Mouse (Mus musculus) cortical plate, adult 2 months (tissue): ENCODE measurements around the gene Gm44973. TPM values are rescaled to one million over a fixed set of nuclear protein-coding genes. Genes with fewer than 3 reads are reported as not detected.

Experiments used
- H3K27ac ChIP-seq: fragments of 200-500 bp; 2 replicates; pipeline ENCODE4 v1.5.1; 2012; ENCODE audit warnings: low read length, control low read depth, inconsistent platforms; ENCODE audit not compliant: insufficient read depth
- H3K4me1 ChIP-seq: fragments of 200-500 bp; 2 replicates; pipeline ENCODE4 v1.6.1; 2011; ENCODE audit warnings: low read length; ENCODE audit not compliant: control insufficient read depth, insufficient read depth
- H3K4me3 ChIP-seq: fragments of 200-500 bp; 2 replicates; pipeline ENCODE4 v1.5.1; 2011; ENCODE audit warnings: mild to moderate bottlenecking, low read length, control low read depth; ENCODE audit not compliant: insufficient read depth
- CTCF ChIP-seq: fragments of 200-500 bp; IDR thresholded peaks from 2 replicates; pipeline ENCODE4 v1.5.1; 2011; ENCODE audit warnings: mild to moderate bottlenecking, control low read depth, low read length; ENCODE audit not compliant: insufficient read depth; ENCODE audit errors: extremely low read depth
- POLR2A ChIP-seq: fragments of 200-500 bp; IDR thresholded peaks from 2 replicates; pipeline ENCODE4 v1.6.1; 2011; ENCODE audit warnings: mild to moderate bottlenecking, low read length, control low read depth; ENCODE audit not compliant: insufficient read depth; ENCODE audit errors: extremely low read depth
- polyA plus RNA-seq: library from polyadenylated mRNA; depleted of rRNA; stranded (reverse); fragments of >200 nt; gene quantifications from 2 replicates; pipeline ENCODE4 v1.2.3, GENCODE M21; 2012

Gene Gm44973
- polyA plus RNA-seq, 1 experiment: not detected

DNA sequence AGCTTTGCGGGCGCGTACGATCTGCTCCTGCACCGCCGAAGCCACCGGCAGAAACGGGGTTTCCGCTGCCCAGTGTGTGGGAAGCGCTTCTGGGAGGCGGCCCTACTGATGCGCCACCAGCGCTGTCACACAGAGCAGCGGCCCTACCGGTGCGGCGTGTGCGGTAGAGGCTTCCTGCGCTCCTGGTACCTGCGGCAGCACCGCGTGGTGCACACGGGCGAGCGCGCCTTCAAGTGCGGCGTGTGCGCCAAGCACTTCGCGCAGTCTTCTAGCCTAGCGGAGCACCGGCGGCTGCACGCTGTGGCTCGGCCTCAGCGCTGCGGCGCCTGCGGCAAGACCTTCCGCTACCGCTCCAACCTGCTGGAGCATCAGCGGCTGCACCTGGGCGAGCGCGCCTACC, 16.2 kb downstream of the Gm44973 start:
- Histone ChIP-seq H3K27ac (no peak overlapping the region), H3K4me1 (peaks cover 2% of the 10 kb centered on the region; the same call in 1 of the 2 replicates), H3K4me3 (no peak overlapping the region)
- TF ChIP-seq POLR2A (no peak), CTCF (no peak)

DNA sequence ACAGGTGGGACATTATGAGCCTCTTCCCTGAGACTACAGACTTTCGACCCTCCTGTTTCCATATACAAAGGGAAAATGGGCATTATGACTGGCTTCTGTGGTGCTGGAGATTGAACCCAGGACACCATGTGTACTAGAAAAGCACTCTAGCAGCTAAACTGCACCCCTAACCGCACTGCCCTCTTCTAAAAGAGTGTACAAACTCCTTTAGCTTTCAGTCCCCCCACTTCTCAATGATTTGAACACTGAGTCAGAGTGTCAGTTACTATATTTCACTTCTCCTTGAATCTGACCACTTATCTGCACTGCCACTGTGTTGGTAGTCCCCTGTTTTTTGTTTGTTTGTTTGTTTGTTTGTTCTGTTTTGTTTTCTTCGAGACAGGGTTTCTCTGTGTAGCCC, 18.5 kb downstream of the Gm44973 start, which contains the start of gene 4632433K11Rik:
Gene 4632433K11Rik (plus strand): TSS at position 301 of the 400 bp plus-strand sequence.
- Histone ChIP-seq H3K4me3 (no peak within 1 kb of the TSS), H3K4me1 (no peaks in the 10 kb centered on the region; the same call in none of the 2 replicates), H3K27ac (no peak within 1 kb of the TSS)
- TF ChIP-seq CTCF (no peak), POLR2A (no peak)

DNA sequence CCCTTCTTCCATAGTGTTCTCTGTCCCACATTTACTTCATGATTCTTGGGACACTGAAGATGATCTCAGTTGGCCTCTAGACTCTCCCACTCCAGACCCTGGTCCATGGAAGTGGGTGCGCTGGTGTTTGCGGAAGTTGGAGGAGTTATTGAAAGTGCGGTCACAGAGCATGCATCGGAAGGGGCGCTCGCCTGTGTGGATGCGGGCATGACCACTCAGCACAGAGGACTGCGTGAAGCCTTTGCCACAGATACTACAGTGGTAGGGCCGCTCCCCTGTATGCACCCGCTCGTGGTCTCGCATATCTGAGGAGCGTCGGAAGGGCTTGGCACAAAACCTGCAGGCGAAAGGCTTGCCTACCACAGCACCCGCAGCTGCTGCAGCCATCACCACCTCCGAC, 20.3 kb downstream of the Gm44973 start:
- Histone ChIP-seq H3K4me1 (no peaks in the 10 kb centered on the region; the same call in none of the 2 replicates), H3K27ac (no peak overlapping the region), H3K4me3 (no peak overlapping the region)
- TF ChIP-seq POLR2A (no peak), CTCF (no peak)

DNA sequence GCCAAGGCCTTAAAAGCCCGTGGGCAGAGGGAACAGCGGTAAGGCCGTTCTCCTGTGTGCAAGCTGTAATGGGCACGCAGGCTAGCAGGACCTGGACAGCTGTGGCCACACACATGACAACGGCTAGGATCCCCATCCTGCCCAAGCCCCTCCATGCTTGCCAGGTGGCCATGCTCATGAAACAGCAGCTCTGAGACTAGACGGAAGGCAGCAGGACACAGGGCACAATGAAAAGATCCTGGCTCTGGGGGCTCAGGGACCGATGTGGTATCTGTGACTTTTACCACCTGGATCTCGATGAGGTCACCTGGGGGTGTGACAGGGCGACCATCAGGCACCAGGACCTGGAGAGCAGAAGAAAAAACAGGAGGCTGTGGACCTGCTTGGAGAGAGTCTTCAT, 20.8 kb downstream of the Gm44973 start:
- Histone ChIP-seq H3K4me1 (no peaks in the 10 kb centered on the region; the same call in none of the 2 replicates), H3K27ac (no peak overlapping the region), H3K4me3 (no peak overlapping the region)
- TF ChIP-seq CTCF: no peak
- TF ChIP-seq POLR2A: no peak

DNA sequence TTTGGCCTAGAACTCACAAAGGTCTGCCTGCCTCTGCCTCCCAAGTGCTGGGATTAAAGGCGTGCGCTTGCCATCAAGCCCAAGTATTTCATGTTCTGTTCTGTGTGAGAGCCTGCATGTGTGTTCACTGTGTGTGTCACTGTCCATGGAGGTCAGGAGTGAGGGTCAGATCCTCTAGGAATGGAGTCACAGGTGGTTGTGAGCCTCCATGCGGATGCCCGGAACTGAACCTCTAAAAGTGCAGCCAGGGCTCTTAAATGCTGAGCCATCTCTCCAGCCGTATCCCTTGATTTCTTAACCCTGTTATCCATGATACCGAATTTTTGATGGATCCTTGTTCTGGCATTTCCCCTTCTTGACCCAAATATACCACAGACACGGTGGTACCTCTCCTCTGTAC, 21.7 kb downstream of the Gm44973 start:
- TF ChIP-seq CTCF (no peak), POLR2A (no peak)
- no peak overlapping the region; the same call in 1 of the 2 replicates for H3K4me3 ChIP-seq
- no peaks in the 10 kb centered on the region; the same call in none of the 2 replicates for H3K4me1 ChIP-seq
- no peak overlapping the region for H3K27ac ChIP-seq

DNA sequence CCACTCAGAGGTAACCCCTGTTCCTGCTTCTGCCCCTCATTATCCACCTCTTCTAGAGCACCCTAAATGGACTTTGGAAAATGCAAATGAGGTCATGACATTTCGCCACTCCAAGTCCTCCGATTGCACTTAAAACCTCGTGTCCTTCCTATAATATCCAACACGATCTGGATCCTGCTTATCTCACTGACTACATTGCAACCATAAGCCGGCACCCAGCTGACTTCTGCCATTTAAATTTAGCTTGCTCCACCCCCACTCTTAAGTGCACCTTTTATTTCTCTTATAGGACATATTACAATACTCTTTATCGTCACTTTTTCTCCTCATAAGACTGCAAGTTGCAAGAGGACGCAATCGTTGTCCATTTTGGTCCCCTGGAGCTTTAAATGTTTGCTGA, 22.2 kb downstream of the Gm44973 start:
- H3K27ac ChIP-seq: no peak overlapping the region
- H3K4me3 ChIP-seq: peak overlapping the region; percentile 74
- no peak for TF ChIP-seq POLR2A
- no peak for TF ChIP-seq CTCF
- no peaks in the 10 kb centered on the region; the same call in none of the 2 replicates for H3K4me1 ChIP-seq

DNA sequence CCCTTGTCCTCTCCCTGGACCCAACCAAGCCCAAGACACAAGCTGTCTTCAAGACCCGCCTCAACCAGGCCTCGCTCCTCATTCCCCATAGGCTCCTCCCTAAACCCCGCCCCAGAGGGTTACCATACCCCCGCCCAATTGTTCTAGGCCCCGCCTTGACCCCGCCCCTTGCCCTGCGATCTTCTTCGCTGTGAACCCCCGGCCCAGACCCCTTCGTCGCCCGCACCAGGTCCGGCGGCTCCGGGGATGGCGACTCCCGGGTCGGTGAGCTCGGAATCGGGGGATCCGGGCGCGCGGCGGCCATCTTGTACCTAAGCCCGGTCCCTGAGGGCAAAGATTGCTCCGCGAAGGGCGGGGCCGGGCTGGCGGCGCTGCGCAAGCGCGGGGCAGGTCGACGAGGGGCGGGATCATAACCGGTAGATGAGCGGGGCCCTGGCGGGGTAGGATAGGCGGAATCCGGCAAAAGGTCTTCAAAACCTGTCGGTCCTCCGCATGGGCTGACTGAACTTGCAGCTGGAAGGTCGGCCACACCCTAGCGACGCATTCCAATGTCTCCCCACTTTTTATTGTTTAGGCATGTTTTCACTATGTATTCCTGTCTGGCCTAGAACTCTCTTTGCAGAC, 22.9 kb downstream of the Gm44973 start, which contains the start of gene Zfp784:
Gene Zfp784 (minus strand): TSS at position 338 of the 624 bp plus-strand sequence.
- Histone ChIP-seq H3K4me1 (no peaks in the 10 kb centered on the region; the same call in none of the 2 replicates), H3K27ac (peak within 1 kb of the TSS; percentile 91), H3K4me3 (peak within 1 kb of the TSS; percentile 74)
- TF ChIP-seq POLR2A (peak; percentile 68), CTCF (no peak)

DNA sequence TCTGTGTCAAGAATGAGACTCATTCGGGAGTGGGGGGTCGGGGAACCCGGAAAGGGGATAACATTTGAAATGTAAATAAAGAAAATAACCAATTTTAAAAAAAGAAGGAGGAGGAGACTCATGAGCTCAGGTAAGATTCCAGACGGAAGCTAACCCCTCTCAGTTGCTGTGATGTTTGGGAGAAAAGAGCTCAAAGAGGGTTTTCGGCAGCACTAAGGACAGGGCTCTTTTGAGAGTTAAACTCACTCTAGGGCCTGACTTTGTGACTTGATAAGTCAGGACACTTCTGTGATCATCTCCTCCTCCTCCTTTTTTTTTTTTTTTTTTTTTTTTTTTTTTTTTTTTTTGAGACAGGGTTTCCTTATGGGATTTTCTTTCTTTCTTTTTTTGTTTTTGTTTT, 23.6 kb downstream of the Gm44973 start:
- TF ChIP-seq POLR2A (no peak), CTCF (no peak)
- peak overlapping the region; percentile 74 for H3K4me3 ChIP-seq
- H3K4me1 ChIP-seq: no peaks in the 10 kb centered on the region; the same call in none of the 2 replicates
- no peak overlapping the region for H3K27ac ChIP-seq

DNA sequence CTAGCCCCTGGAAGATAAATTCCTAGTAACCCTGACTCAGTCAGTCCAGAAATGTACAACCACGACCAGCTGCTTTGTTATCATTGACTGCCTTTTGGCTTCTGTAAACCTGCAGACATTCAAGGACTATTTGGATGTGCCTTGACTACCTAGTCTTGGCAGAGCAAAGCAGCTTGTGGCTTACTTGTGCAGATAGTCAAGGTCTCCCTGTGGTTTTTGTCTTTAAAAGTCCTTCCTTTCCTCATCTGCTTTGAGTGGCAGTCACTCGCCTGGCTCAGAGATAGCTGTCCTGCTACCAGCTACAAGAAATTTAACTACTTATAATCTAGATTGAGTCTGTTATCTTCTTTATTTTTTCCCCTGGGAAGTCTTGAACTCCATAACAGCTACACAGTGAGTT, 29.7 kb downstream of the Gm44973 start:
- H3K4me3 ChIP-seq: no peak overlapping the region
- H3K4me1 ChIP-seq: no peaks in the 10 kb centered on the region
- no peak overlapping the region for H3K27ac ChIP-seq
- TF ChIP-seq CTCF (no peak), POLR2A (no peak)

DNA sequence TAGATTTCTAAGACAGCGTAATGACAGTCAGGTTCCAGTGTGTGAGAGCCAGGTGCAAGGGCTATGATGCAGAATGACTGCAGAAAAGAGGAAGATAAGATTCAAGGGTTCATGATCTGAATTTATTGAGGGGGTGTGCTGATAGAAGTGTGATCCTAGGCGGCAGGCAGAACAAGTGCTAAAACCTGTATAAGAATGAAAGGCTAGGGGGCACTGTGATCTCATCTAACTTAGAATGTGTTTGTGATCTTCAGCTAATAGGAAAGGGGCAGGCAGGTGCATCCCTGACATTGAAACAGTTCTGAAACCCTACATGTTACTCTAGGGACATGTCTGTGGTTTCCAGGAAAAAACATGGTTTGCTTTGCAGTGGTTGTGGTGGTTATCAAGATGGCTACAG, 30.8 kb downstream of the Gm44973 start:
- H3K4me1 ChIP-seq: no peaks in the 10 kb centered on the region
- TF ChIP-seq CTCF (0 out of 2 replicates have a peak, but pooled peaks have one; percentile 0), POLR2A (no peak)
- no peak overlapping the region for H3K27ac ChIP-seq

DNA sequence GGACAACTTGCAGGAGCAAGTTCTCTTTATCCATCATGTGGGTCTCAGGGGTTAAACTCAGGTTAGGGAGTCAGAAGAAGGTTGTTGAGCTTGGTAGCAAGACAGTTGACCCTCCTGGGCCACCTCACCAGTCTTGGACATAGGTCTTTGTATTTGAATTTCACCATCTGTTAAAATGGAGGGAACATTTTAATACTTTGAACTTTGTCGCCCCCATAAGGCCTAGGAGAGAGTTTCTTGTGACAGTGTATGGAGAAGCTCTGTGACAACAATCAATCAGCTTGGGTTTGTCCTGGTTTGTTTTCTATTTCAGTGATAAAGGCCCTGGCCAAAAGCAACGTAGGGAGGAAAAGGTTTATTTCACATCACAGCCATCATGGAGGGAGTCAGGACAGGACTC, 32.0 kb downstream of the Gm44973 start:
- TF ChIP-seq POLR2A (no peak), CTCF (peak; percentile 23; the same call in 1 of the 2 replicates)
- Histone ChIP-seq H3K4me3 (no peak overlapping the region), H3K4me1 (no peaks in the 10 kb centered on the region; the same call in 1 of the 2 replicates), H3K27ac (no peak overlapping the region)

More for the DNA sequence above, 30.8 kb downstream of the Gm44973 start:
- H3K4me3 ChIP-seq: no peak overlapping the region
